Mouse (Mus musculus) limb, embryonic 12.5 days (tissue): ENCODE measurements around the gene Hist1h3b. TPM values are rescaled to one million over a fixed set of nuclear protein-coding genes. Genes with fewer than 3 reads are reported as not detected.
"Not testable (repeated sequence)": the region's sequence is repeated elsewhere in the genome, so short reads cannot be mapped to it uniquely, and the experiment has no call there.

Experiments
- ATAC-seq: fragments of 200-750 bp; cut with Nextera tagmentation; 2 replicates; pipeline ENCODE4 v1.8.0; 2017; ENCODE audit warnings: low read depth, moderate TSS enrichment; ENCODE audit not compliant: insufficient number of reproducible peaks, insufficient read depth, low FRiP score, low TSS enrichment
- H3K27ac ChIP-seq: fragments of 300-500 bp; sonication (generic); 2 replicates; pipeline ENCODE4 v1.5.1; 2016; ENCODE audit warnings: mild to moderate bottlenecking, moderate library complexity
- H3K27me3 ChIP-seq: fragments of 300-500 bp; sonication (generic); 2 replicates; pipeline ENCODE4 v1.6.1; 2016; ENCODE audit warnings: mild to moderate bottlenecking, moderate library complexity
- H3K36me3 ChIP-seq: fragments of 300-500 bp; sonication (generic); 2 replicates; pipeline ENCODE4 v1.6.1; 2016; ENCODE audit warnings: mild to moderate bottlenecking, moderate library complexity
- H3K4me1 ChIP-seq: fragments of 300-500 bp; sonication (generic); replicated peaks from 2 replicates; pipeline ENCODE4 v1.6.1; 2016
- H3K4me2 ChIP-seq: fragments of 300-500 bp; sonication (generic); 2 replicates; pipeline ENCODE4 v1.6.1; 2016; ENCODE audit warnings: mild to moderate bottlenecking, moderate library complexity
- H3K4me3 ChIP-seq: fragments of 300-500 bp; sonication (generic); replicated peaks from 2 replicates; pipeline ENCODE4 v1.5.1; 2016; ENCODE audit warnings: mild to moderate bottlenecking
- H3K9ac ChIP-seq: fragments of 300-500 bp; sonication (generic); replicated peaks from 2 replicates; pipeline ENCODE4 v1.6.1; 2016; ENCODE audit warnings: mild to moderate bottlenecking, moderate library complexity
- H3K9me3 ChIP-seq: fragments of 300-500 bp; sonication (generic); 2 replicates; pipeline ENCODE4 v1.6.1; 2016; ENCODE audit warnings: mild to moderate bottlenecking, moderate library complexity
- WGBS: fragments of 180-500 bp; shearing (Covaris S2); methylation state at CpG from one replicate; pipeline ENCODE4 v1.1.7; 2016; 5-methylcytosine and 5-hydroxymethylcytosine counted together
- polyA plus RNA-seq: library from polyadenylated mRNA; unstranded; fragments of >200 nt; fragmentation: Nextera tagmentation; extraction: Ambion mirVana; gene quantifications from 2 replicates; pipeline ENCODE4 v1.2.1, GENCODE M21; 2016

Hist1h3b gene
- polyA plus RNA-seq, 1 experiment from 2014 or later: 30.1 TPM

DNA sequence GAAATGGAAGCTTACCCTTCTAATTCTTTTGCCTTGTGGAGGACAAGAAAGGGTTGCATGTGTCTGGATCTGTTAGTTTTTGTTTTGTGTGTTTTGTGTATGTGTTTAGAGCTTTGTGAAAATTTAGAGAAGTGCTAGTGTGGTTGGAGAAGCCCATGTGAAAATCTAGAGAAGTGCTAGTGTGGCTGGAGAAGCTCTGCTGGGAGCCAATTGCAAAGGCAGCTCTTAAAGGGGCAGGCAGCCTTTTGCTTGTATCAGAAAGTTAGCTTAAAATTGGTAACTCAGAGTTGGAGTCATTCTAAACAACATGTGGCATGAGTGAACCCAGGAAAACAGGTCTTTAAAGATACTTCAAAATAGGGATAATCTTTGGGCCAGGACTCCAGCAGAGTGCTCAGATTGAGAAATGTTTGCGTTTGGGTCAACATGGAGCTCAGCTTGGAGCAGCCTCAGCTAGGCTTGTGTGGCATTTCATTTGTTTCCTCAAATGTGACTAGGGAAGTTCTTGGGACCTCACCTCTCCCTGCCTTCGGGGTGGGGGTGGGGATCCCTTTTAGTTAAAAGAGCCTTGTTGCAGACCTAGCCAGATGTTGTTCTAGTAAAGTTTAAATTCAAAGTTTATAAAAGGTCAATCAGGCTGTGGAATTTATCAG, 34.3 kb upstream of the Hist1h3b start:
- H3K27ac ChIP-seq: peak overlapping the region; percentile 50
- WGBS: 17% methylated on average over 2 of the region's 2 CpGs

GRCm38 (mm10) chr13:23724239-23724638, 27.8 kb upstream of the Hist1h3b start:
- 87% methylated on average over 4 of the region's 4 CpGs for WGBS
- ATAC-seq: no peak
- H3K36me3 ChIP-seq: no peaks in the 10 kb centered on the region

More for the DNA sequence above, 34.3 kb upstream of the Hist1h3b start:
- not testable (repeated sequence) for H3K27me3 ChIP-seq, H3K36me3 ChIP-seq, H3K9me3 ChIP-seq, H3K4me1 ChIP-seq, H3K4me2 ChIP-seq, H3K4me3 ChIP-seq, H3K9ac ChIP-seq, ATAC-seq

GRCm38 (mm10) chr13:23725213-23725612, 26.9 kb upstream of the Hist1h3b start:
- no peak for ATAC-seq
- no peaks in the 10 kb centered on the region for H3K27me3 ChIP-seq
- no peak overlapping the region for H3K4me3 ChIP-seq
- H3K9me3 ChIP-seq: no peaks in the 10 kb centered on the region
- H3K36me3 ChIP-seq: no peaks in the 10 kb centered on the region
- WGBS: no CpG with 5 or more reads among the region's 1 CpGs
- H3K4me2 ChIP-seq: no peak overlapping the region
- no peak overlapping the region for H3K9ac ChIP-seq
- no peak overlapping the region for H3K27ac ChIP-seq
- H3K4me1 ChIP-seq: no peaks in the 10 kb centered on the region; the same call in 1 of the 2 replicates

More at GRCm38 (mm10) chr13:23724239-23724638, 27.8 kb upstream of the Hist1h3b start:
- Histone ChIP-seq H3K27ac (no peak overlapping the region), H3K4me3 (no peak overlapping the region), H3K9ac (no peak overlapping the region), H3K4me1 (no peaks in the 10 kb centered on the region; the same call in 1 of the 2 replicates), H3K9me3 (no peaks in the 10 kb centered on the region), H3K27me3 (no peaks in the 10 kb centered on the region), H3K4me2 (no peak overlapping the region)

DNA sequence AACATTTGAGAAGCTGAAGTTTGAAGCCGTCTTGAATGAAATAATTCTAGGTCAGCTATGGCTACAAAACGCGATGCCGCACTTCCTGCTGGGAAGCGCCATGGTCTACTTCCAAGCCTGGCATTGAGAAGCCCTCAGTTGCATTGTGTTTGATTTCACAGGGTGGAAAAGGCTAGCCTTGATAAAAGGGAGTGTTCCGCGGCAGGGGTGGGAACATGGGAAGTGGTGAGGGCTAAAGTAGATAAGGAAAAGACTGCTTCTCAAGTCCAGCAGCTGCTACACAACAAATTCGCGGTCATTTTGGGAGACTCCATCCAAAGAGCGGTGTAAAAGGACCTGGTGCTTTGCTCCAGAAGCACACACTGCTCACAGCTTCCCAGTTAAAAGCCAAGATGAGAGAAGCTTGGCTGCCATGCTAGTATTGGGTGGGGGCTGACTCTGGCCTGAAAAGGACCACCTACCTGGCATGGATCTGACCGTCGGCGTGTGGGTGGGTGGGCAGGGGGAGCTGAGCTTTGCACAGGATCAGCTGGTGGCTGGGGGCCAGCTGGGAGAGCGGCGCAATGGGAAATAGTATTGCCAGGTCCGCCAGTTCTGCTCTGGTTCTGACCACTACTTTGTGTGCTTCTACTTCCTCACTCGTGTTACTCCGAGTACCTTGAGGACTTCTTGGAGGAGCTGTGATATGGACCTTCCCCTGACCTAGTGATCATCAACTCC, 23.4 kb upstream of the Hist1h3b start:
- H3K9me3 ChIP-seq: no peaks in the 10 kb centered on the region
- no peaks in the 10 kb centered on the region; the same call in 1 of the 2 replicates for H3K4me1 ChIP-seq
- no peaks in the 10 kb centered on the region for H3K36me3 ChIP-seq
- no peak overlapping the region for H3K9ac ChIP-seq
- H3K27me3 ChIP-seq: no peaks in the 10 kb centered on the region
- no peak overlapping the region for H3K4me3 ChIP-seq
- 88% methylated on average over 18 of the region's 18 CpGs for WGBS
- no peak overlapping the region for H3K4me2 ChIP-seq
- no peak overlapping the region for H3K27ac ChIP-seq
- ATAC-seq: no peak

DNA sequence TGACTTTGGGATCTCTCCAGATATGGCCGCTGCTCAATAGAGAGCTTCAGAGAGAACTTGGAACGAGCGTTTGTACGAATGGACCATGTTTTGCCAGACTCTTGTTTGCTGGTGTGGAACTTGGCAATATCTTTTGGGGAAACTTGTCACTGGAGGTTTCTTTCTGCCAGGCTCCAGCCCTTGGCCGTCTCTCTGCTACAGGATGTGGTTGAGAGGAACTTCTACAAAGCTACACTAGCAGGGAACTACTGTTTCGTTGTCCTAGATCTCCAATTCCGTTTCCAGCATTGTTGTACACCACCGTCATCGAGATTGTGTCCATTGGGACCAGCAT, 22.9 kb upstream of the Hist1h3b start:
- Histone ChIP-seq H3K27ac (no peak overlapping the region), H3K9ac (no peak overlapping the region), H3K4me1 (no peaks in the 10 kb centered on the region; the same call in 1 of the 2 replicates), H3K4me3 (no peak overlapping the region), H3K27me3 (no peaks in the 10 kb centered on the region), H3K9me3 (no peaks in the 10 kb centered on the region), H3K4me2 (no peak overlapping the region), H3K36me3 (no peaks in the 10 kb centered on the region)
- 92% methylated on average over 9 of the region's 9 CpGs for WGBS
- no peak for ATAC-seq

DNA sequence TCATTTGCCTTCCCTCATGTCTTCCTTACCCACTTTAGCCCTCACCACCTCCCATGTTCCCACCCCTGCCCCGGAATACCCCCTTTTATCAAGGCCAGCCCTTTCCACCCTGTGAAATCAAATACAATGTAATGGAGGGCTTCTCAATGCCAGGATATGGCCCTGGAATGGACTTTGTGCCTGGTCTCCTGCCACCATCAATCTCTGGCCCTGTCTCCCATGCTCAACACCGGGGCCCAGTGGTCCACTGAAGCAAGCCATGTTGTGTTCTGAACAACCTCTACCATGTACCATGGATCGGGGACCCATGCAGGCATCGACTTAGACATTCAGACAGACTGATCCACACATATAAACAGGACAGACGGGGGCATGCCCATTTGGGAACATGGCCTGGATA, 22.4 kb upstream of the Hist1h3b start:
- no peak for ATAC-seq

DNA sequence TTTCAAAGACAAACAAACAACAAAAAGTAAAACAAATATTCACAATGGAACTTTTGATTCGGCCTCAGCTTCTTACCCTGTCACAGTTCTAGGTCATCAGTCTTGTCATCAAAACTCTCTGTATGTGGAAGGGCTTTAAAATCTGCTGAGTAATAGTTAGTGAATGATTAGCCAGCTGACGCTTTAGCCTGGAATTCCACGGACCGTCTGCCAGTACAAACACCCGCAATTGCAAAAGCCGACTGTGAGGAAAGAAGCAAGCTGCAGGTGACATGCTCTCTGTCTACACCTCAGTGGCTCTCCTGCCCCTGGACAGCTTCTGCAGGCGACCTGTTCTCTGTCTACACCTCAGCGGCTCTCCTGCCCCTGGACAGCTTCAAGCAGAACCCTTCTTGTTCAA, 21.6 kb upstream of the Hist1h3b start:
- no peaks in the 10 kb centered on the region for H3K4me1 ChIP-seq
- H3K4me3 ChIP-seq: no peak overlapping the region
- no peak overlapping the region for H3K4me2 ChIP-seq
- H3K27me3 ChIP-seq: no peaks in the 10 kb centered on the region
- H3K36me3 ChIP-seq: no peaks in the 10 kb centered on the region
- ATAC-seq: no peak
- no peak overlapping the region for H3K27ac ChIP-seq
- whole genome bisulfite sequencing: 52% methylated on average over 8 of the region's 8 CpGs
- H3K9me3 ChIP-seq: no peaks in the 10 kb centered on the region
- no peak overlapping the region for H3K9ac ChIP-seq

More for the DNA sequence above, 22.4 kb upstream of the Hist1h3b start:
- H3K4me3 ChIP-seq: no peak overlapping the region
- H3K27me3 ChIP-seq: no peaks in the 10 kb centered on the region
- no peaks in the 10 kb centered on the region for H3K9me3 ChIP-seq
- no peak overlapping the region for H3K27ac ChIP-seq
- H3K36me3 ChIP-seq: no peaks in the 10 kb centered on the region
- H3K9ac ChIP-seq: no peak overlapping the region
- H3K4me2 ChIP-seq: no peak overlapping the region
- H3K4me1 ChIP-seq: no peaks in the 10 kb centered on the region; the same call in 1 of the 2 replicates
- WGBS: 90% methylated on average over 5 of the region's 5 CpGs

DNA sequence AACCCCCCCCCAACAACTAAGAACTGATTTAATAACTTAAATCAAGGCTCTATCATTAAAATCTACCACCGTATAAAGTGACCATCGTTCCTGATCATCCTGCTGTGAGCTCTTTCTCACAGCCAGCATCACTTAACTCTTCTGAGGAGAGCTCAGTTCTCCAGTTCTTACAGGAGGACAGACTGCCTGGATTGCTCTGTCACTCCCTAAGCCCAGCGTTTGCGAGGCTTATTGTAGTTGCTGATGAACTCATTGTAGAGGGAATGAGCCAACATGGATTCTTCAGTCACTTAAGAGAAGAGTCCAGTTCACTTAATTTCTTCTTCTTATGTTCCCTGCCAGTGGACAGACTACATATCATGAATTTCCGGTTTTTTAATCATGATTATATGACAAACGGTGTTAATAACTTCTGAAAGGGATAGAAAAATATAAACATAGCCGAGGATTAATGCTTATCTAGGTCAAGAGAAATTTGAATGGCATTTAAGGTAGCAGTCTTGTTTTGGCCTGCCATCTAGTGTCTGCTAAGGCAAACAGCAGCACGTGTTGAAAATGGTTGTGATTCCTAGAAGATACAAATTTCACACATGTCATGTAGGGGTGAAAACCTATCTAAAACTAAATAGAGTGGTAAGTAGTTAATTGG, 19.8 kb upstream of the Hist1h3b start:
- no peaks in the 10 kb centered on the region for H3K9me3 ChIP-seq
- H3K36me3 ChIP-seq: no peaks in the 10 kb centered on the region
- H3K4me2 ChIP-seq: no peak overlapping the region
- H3K4me3 ChIP-seq: no peak overlapping the region
- H3K27ac ChIP-seq: no peak overlapping the region
- no peaks in the 10 kb centered on the region for H3K27me3 ChIP-seq
- H3K4me1 ChIP-seq: no peaks in the 10 kb centered on the region
- 29% methylated on average over 8 of the region's 8 CpGs for WGBS
- ATAC-seq: no peak
- H3K9ac ChIP-seq: no peak overlapping the region

DNA sequence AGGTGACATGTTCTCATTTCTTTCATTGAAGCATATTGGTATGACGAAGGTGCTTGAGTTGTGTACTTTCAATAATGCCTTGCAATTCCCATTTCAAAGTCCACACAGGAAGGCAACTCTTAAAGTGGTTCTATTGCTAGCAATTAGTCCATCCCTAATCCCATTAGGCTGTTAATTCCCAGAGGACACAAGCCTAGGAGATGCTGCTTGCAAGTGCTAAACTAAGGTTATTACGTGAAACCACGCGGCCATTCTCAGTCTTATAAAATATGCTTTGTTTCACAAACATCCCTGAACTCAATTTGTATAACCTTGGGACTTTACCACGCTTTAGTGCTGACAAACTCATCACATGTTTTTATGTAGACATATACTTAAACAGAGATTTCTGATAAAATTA, 15.0 kb upstream of the Hist1h3b start:
- 85% methylated on average over 5 of the region's 5 CpGs for WGBS
- Histone ChIP-seq H3K36me3 (no peaks in the 10 kb centered on the region), H3K27me3 (no peaks in the 10 kb centered on the region), H3K9me3 (no peaks in the 10 kb centered on the region), H3K4me1 (peaks cover 9% of the 10 kb centered on the region), H3K4me2 (no peak overlapping the region), H3K4me3 (no peak overlapping the region), H3K9ac (no peak overlapping the region), H3K27ac (no peak overlapping the region)
- no peak for ATAC-seq

GRCm38 (mm10) chr13:23738041-23738440, 14.0 kb upstream of the Hist1h3b start:
- peak overlapping the region; percentile 86 for H3K4me2 ChIP-seq

GRCm38 (mm10) chr13:23738677-23739068, 13.4 kb upstream of the Hist1h3b start, which contains the start of gene Hist1h1c:
TSS of gene Hist1h1c (plus strand) at chr13:23738808.
- no peaks in the 10 kb centered on the region for H3K9me3 ChIP-seq
- no peaks in the 10 kb centered on the region for H3K36me3 ChIP-seq
- H3K27me3 ChIP-seq: no peaks in the 10 kb centered on the region
- peak within 1 kb of the TSS; percentile 86 for H3K4me2 ChIP-seq
- H3K4me1 ChIP-seq: peaks cover 9% of the 10 kb centered on the region
- peak within 1 kb of the TSS; percentile 89 for H3K9ac ChIP-seq
- WGBS: 0% methylated on average over 35 of the region's 38 CpGs
- peak; percentile 95 for ATAC-seq
- peak within 1 kb of the TSS; percentile 99 for H3K27ac ChIP-seq
- peak within 1 kb of the TSS; percentile 59 for H3K4me3 ChIP-seq

More at GRCm38 (mm10) chr13:23738041-23738440, 14.0 kb upstream of the Hist1h3b start:
- H3K4me1 ChIP-seq: peaks cover 9% of the 10 kb centered on the region
- WGBS: 26% methylated on average over 4 of the region's 4 CpGs
- no peak for ATAC-seq
- H3K9ac ChIP-seq: peak overlapping the region; percentile 89
- peak overlapping the region; percentile 99 for H3K27ac ChIP-seq
- peak overlapping the region; percentile 59 for H3K4me3 ChIP-seq
- no peaks in the 10 kb centered on the region for H3K27me3 ChIP-seq
- H3K9me3 ChIP-seq: no peaks in the 10 kb centered on the region
- H3K36me3 ChIP-seq: no peaks in the 10 kb centered on the region
